Mouse (Mus musculus): ENCODE data around the gene Pbsn.
"Not testable (repeated sequence)": the region's sequence is repeated elsewhere in the genome, so short reads cannot be mapped to it uniquely, and the experiment has no call there.

Pbsn gene

DNA sequence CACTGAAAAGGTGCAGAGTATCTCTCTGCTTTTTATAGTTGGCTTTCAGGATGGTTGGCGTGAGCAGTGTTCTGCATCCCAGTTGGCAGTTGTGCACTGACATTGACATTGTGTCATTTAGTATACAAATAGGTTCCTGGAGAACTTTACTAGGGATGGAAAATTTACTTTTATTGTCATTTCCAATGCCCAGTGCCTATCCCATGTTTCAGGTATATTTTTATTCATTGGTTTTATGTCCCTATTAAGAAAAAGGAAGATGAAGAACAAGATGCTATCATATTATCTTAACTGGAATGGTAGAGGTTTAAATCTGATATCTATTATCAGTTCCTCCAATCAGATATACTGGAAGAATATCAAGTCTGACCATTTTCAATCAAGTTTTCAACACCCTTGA lies at the start of gene Pbsn:
Gene Pbsn (minus strand): TSS at position 101 of the 400 bp plus-strand sequence.
- in situ Hi-C loops (cut with MboI; ENCODE audit: unreplicated experiment in 2 of 2), result no loop called here

DNA sequence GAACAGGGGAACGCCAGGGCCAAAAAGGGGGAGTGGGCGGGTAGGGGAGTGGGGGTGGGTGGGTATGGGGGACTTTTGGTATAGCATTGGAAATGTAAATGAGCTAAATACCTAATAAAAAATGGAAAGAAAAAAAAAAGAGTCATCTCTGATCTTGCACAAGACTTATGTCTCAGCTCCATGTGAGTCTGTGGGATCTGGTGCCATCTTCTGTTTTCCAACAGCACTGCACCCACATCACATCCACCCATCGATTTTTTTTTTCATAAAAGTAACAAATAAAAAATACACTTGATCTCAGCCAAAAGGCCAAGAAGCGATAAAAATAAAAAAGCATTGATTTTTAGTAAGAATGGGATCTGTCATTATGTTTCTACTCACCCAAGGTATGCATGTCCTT lies 26.6 kb upstream of the Pbsn start:
- in situ Hi-C loops (cut with MboI; ENCODE audit: unreplicated experiment in 2 of 2), result not testable (repeated sequence)

DNA sequence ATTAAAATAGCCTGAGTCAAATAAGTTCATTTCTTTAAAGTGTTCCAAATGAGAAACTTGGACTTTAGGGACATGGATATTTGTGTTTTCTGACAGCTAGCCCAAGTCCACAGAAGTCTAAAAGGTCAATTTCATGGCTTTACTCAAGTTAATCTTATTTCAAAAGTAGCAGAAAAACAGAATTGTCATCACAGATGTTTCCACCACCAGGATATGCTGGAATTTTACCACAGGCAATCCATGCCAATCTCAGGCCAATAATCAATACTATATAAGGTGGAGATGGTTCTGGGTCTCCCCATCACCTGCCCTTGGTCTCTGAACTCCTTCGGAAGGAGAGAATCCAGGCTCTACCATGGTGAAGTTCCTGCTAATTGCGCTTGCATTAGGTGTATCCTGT lies 11.0 kb upstream of the Pbsn start, which contains the start of gene Gm14744:
Gene Gm14744 (plus strand): TSS at position 301 of the 400 bp plus-strand sequence.
- in situ Hi-C loops (cut with MboI; ENCODE audit: unreplicated experiment in 2 of 2), result not testable (repeated sequence)

DNA sequence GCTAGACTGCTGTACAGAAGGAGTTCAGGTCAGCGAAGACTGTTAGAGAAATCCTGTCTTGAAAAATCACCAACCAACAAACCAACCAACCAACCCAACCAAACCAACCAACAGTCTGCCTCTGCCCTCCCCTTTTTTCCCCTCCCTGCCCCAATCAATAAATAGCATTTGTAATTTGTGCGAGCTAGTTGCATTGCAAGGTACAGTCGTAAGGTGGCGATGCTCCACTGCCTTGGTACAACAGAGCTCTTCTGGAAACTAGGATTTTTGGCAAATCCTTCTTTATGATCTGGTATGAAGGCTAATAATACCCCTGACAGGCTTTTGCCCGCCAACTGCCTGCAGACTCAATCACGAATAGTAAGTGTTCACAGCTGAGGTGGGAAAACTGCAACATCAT lies 41.4 kb downstream of the Pbsn start:
- in situ Hi-C loops (cut with MboI; ENCODE audit: unreplicated experiment in 2 of 2), result loop anchor here in 1 of 2 experiments (25.0 kb wide), 1 partner anchor 375 kb away; no protein-coding TSS in a partner anchor

DNA sequence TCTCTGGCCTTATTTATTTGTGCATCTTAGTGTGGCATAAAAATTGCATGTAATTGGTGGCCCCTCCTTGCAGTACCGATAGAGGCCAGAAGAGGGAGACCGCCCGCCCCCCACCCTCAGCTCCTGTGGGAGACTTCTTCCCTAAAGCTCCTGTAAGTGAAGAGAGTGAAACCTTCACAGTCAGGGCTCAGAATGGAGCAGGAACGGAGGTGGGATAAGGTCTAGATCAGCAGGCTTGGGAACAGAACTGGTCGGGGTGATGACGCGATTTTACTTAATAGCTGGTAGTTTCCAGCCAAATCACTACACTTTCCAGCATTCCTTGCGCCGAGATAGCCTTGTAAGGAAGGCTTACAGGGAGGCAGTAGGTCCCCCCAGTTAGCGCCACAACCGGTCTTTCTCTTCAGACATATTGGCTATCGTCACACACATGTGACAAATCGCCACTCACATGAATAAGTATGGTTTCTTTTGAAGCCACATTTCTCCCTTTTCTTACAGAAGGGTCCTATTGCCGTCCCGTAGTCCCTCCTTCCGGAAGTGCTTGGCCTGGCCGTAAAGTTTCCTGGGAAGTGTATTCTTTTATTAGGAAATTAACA lies 42.7 kb downstream of the Pbsn start:
- in situ Hi-C loops (cut with MboI; ENCODE audit: unreplicated experiment in 2 of 2), result loop anchor here in 1 of 2 experiments (25.0 kb wide), 1 partner anchor 373 kb away; no protein-coding TSS in a partner anchor

DNA sequence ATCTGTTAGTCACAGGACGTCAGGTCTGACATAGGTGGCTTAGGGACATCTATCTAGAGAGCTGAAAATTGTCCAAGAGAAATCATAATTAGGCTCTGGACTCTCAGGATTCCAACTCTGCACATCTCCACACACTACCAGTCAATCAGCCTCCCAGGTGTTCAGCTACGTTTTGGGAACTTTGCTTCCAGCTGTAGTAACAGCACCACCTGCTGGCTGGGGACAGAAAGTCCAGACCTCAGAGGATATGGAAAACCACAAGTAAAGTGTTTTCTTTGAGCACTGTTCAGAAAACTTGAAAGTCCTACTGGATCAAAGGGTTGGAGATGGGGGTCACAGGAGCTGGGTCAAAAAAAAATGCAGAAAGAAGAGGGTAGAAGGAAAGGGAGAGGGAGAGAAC lies 44.8 kb downstream of the Pbsn start:
- in situ Hi-C loops (cut with MboI; ENCODE audit: unreplicated experiment in 2 of 2), result loop anchor here in 1 of 2 experiments (5.0 to 25.0 kb wide), 2 partner anchors 66 to 371 kb away; no protein-coding TSS in a partner anchor

DNA sequence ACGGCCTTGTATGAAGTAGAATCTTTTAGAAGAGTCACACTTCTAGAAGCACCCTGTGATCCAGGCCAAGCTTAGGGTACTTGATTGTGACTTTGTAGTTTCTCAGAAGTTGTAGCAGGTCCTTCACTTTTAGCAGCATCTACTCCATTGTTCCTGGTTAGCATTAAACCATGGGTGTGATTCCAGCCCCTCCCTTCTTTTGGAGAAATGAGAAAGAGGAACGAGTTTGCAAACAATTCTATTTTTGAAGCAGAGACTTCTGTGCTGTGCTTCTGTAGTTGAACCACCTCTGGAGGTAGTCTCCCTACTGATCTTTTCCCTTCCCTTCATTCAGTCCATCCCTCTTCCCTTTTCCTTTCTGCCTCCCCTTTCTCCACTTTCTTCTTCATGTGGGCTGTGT lies 51.1 kb downstream of the Pbsn start:
- in situ Hi-C loops (cut with MboI; ENCODE audit: unreplicated experiment in 2 of 2), result loop anchor here (5.0 to 25.0 kb wide), 2 partner anchors 55 to 365 kb away; no protein-coding TSS in a partner anchor

DNA sequence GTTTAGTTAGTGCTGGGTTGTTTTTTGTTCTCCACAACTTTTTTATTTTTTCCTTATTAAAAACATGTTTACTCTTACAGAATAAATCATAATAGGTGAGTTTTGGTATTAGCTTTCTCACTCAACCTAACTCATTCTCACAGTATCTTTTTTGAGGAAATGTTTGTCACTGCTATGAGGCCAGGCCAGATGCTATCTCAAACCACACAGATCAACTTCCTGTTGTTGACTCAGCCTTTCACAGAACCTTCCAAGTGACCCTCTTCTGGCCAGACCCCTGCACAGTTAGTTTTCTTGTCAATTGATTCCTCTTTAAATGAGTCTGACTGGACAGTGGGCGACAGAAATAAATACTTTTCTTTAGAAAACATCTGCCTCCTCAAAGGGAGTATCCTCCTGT lies 51.9 kb downstream of the Pbsn start:
- in situ Hi-C loops (cut with MboI; ENCODE audit: unreplicated experiment in 2 of 2), result loop anchor here (5.0 to 25.0 kb wide), 2 partner anchors 54 to 364 kb away; no protein-coding TSS in a partner anchor

DNA sequence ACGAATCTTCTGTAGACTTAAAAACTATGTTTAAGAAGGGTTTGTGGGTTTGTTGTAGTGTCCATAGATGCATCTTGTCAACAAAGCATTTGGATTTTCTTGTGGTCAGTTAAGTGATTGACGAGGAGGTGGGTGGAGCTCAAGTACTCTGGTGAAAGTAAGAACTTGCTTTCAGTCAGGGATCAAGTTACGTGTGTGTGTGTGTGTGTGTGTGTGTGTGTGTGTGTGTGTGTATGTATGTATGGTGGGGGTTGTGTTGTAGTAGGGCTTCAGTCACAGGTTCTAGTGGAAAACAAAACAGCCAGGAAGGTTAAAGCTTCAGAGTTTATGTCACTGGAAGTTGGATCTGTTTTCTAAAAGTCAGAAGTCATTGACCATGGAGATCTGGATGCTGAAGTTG lies 53.9 kb downstream of the Pbsn start:
- in situ Hi-C loops (cut with MboI; ENCODE audit: unreplicated experiment in 2 of 2), result loop anchor here (10.0 to 25.0 kb wide), 4 partner anchors 162 to 788 kb away; partner anchors contain the start of genes Prrg1 (in 2 of the 2) and Tbl1x (in 1 of the 2)

DNA sequence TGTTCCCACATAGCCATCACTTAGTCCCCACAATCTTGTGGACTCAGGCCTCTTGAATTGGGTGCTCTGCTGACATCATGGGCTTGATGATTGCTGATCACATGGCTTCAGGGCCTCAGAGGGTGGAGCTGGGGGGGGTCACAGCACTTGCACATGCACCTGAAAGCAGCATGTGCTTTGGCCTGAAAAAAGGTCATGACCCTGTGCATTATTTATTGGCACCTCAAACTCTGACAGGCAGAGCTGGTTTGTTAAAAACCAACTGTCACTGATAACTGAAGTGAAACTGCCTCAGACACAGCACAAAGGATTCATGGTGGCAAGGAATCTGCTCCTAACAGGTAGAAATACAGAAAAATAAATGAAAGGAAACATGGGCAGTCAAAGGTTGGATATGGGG lies 55.6 kb downstream of the Pbsn start:
- in situ Hi-C loops (cut with MboI; ENCODE audit: unreplicated experiment in 2 of 2), result loop anchor here (10.0 to 25.0 kb wide), 4 partner anchors 160 to 790 kb away; partner anchors contain the start of genes Prrg1 (in 2 of the 2) and Tbl1x (in 1 of the 2)

DNA sequence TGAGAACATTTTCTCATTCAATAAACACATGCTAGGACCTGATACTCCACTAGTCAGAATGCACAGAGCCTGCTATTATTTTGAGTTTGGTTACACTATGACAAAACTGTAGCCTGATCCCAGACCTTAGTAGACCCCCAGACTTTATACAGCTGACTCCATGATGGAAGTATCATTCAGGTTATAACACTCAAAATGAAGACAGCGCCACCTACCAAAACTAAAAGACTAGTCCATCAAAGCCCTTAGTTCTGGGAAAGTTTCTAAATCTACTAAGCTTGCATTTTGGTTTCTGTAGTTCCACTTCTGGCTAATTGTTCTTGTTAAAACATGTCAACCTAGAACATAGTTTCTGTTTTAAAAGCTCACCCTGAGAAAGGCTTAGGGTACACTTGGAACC lies 56.5 kb downstream of the Pbsn start:
- in situ Hi-C loops (cut with MboI; ENCODE audit: unreplicated experiment in 2 of 2), result loop anchor here (10.0 to 25.0 kb wide), 4 partner anchors 160 to 790 kb away; partner anchors contain the start of genes Prrg1 (in 2 of the 2) and Tbl1x (in 1 of the 2)

DNA sequence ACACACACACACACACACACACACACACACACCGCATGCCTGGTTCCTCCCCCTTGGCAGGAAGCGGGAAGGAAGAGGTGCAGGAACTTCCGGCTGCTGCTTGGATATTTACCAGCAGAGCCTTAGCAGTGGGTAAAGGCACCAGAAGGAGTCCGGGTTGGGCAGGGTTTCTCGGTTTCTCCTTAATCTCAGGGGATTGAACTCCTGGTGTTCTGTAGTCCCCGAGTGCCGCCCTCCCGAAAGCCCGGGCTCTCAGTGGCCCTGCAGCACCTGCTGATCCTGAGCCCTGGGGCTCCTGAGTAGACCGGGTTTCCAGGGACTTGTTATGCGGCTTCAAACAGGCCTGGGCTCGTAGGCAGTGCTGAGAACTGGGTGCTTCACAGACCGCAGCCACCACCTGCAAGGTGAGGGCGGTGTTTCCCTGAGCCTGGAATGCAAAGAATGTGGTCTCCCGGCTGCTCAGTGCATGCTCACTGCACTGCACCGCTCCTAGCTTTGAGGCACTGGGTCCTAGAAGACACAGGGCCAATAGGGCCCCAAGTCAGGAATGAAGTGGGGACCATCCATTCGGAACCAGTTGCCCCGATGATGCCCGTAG lies 57.1 kb downstream of the Pbsn start, which contains the start of gene Prkx:
Gene Prkx (minus strand): TSS at position 41 of the 598 bp plus-strand sequence.
- in situ Hi-C loops (cut with MboI; ENCODE audit: unreplicated experiment in 2 of 2), result loop anchor here (10.0 to 25.0 kb wide), 4 partner anchors 159 to 791 kb away; partner anchors contain the start of genes Prrg1 (in 2 of the 2) and Tbl1x (in 1 of the 2)

DNA sequence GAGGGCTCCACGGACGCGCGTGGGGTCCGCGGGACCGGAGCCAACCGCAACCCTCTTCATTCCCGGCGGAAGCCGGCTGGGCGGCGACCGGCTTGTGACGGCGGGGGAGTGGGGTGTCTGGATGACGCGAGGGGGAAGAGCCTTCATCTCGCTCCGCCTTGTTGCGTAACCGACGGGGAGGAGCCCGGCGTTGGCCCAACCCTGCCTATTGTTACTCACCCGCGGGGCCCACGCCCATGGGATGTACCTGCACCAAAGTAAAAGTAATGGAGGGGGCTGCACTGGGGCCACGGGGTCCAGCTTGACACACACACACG lies 57.6 kb downstream of the Pbsn start:
- in situ Hi-C loops (cut with MboI; ENCODE audit: unreplicated experiment in 2 of 2), result loop anchor here (10.0 to 25.0 kb wide), 4 partner anchors 159 to 791 kb away; partner anchors contain the start of genes Prrg1 (in 2 of the 2) and Tbl1x (in 1 of the 2)

DNA sequence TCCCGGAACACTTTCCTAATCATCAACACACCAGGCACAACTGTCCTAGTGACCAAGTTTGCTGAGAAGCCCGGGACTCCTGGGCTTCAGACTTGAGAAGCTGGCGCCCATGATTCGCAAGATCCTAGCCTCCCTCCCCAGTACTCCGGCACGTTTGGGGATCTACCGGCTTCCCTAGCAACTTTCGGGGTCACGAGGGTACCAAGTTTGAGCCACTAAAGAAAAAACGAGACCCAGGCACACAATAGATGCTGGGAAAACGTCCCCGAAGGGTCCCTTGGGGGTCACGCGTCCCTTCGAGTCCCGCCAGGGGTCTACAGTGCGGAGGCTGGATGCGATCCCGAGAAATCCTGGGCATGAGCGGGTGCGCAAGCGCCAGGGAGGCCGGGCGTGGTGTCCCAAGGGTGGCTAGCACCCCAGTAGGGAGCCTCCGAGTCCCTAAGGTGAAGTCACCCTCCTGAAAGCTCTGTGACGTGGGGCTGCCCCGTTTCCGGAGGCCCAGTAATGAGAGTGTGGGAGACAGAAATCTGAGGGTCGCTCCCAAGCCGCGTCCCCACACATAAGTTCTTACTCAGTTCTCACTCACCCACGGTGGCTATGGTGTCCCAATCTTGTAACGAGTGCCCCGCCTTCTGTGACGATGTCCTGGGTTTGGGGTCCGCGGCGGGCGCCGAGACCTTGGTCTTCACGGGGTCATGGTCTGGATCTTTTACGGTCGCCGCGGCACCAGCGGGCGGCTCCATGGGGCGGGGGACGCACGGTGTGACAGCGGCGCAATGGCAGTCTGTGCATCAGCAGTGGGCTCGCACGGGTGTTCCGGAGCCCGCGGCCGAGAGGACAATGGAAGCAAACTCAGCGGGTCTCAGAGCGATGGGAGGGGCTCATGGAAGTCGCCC lies 58.2 kb downstream of the Pbsn start:
- in situ Hi-C loops (cut with MboI; ENCODE audit: unreplicated experiment in 2 of 2), result loop anchor here (10.0 to 25.0 kb wide), 4 partner anchors 158 to 792 kb away; partner anchors contain the start of genes Prrg1 (in 2 of the 2) and Tbl1x (in 1 of the 2)

DNA sequence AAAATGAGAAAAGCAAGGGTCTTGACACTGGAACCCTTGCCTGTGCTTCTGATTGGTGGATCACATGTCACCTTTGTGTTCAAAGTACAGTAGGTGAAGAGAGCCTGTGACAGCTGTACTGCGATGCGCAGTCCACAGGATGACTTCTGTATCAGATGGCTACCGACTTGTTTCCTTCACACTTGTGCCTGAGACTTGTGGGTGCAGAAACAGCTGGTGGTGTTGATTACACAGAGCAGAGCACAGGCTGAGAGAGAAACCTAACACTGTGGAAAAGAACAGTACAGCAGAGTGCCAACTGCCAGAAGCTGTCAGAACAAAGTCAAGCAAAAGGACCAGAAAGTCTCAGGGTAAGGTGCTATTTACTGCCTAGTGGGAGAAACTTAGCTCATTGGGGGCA lies 64.7 kb downstream of the Pbsn start:
- in situ Hi-C loops (cut with MboI; ENCODE audit: unreplicated experiment in 2 of 2), result loop anchor here (25.0 kb wide), 2 partner anchors 151 to 799 kb away; partner anchors contain the start of gene Prrg1 (in 2 of the 2)
